Mouse (Mus musculus) frontal cortex, postnatal 10 days (tissue): ENCODE results near the gene Elk4.

Experiments used
- DNase-seq, 2 experiments: peaks; one replicate each; pipeline ENCODE4 v3.0.0; 2022; ENCODE audit warnings: low spot score in 2 of 2, mixed read lengths in 1 of 2

Gene Elk4

DNA sequence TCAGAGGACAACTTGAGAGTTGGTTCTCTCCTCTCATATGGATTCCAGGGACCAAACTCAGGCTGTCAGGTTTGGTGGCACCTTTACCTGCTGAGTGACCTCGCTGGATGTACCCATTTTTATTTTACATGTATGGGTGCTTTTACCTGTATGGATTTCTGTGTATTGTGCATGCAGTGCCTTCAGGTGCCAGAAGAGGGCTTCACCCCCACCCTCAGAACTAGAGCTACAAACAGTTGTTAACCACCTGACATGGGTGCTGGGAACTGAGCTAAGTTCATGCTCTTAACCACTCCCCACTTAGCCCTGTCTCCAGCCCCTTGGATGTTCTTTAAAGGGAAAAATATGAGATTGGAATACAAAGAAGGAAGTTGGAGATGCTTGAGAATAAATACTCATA, 7.4 kb downstream of the Elk4 start:
- DNase-seq = no peak

DNA sequence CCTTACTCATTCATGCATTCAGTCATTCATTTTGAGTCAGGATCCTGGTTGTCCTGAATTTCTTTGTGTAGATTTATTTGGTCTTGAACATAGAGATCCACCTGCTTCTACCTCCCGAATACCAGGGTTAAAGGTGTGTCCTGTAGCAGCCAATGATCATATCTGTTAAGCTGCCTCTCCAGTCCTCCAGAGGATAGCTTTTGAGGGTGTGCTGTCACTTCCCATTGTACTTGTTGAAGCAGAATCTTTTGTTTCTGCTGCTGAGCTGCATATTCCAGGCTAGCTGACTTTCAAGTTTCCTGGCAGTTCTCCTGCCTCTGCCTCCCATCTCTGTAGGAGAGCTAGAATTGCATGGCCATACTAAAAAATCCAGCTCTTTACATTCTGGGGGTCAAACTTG, 9.3 kb downstream of the Elk4 start:
- no peak for DNase-seq

DNA sequence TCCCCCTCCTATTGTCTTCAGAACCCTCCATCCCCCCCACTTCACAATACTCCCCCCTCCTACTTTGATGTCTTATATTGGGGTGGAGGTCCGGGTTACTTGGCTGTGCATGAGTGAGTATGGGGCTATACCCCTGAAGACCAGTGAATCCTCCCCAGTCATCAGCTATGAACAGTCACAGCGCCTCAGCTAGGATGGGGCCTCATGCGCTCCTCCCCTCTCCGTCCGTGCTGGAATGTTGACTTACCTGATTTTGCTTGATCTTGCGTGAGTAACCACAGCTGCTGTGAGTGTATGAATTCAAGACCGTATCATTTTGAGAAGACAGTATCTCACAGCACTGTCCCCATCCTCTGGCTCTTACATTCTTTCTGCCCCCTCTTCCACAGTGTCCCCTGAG, 12.5 kb downstream of the Elk4 start:
- no peak for DNase-seq

DNA sequence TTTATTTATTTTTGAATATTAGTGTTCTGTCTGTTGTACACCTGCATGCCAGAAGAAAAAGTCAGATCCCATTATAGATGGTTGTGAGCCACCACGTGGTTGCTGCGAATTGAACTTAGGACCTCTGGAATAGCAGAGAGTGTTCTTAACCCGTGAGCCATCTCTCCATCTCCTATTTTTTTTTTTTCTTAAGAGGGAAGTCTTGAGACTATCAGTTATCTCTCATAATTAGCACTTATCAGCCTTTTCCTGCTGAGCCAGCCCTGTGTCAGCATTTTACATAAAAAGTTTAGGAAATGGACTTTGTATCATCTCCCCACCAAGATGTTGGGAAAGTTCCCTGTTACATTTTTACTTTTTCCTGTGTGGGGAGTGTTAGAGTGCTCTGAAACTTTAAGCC, 14.7 kb downstream of the Elk4 start:
- DNase-seq = no peak

DNA sequence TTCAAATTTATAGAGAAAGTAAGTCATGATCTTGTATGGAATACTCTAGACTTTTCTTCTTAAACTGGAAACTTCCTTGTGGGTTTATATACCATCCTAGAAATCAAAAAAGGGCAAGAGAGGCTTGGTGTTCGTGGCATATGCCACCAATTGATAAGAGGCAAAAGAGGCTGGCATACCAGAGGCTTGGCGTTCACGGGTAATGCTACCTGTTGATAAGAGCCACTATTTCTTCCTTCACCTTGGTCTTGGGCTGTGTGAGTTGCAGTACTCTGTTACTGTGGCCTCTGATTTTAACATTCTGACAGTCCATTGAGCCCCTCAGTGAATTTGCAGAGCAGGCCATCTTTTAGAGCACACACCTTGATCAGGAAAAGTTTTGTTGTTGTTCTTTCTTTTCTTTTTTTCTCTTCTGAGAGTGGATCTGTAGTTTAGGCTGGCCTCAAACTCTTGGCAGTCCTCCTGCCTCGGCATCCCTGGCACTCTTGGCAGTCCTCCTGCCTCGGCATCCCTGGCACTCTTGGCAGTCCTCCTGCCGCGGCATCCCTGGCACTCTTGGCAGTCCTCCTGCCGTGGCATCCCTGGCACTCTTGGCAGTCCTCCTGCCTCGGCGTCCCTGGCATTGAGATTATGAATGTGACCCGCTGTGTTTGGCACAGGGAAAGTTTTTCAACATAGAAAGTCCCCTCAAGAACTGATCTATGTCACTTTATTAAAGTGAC, 19.7 kb downstream of the Elk4 start:
- DNase-seq = no peak

DNA sequence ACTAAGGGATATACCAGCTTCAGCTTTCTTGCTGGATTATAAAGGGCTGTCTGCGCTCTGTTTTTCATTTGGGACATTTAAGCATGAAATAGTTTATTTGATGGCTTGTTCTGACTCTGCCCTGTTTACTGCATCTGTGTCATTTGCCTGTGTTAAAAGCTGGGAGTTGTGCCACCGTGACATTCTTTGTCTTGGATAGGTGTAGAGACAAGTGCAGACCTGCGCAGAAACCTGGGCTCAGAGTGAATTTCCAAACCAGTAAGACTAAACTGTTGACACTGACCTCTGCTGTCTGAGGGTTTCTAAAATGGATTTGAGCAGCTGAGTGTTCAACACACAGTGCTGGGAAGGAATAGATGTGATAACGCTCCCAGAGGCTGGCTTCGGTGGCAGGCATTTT, 20.6 kb downstream of the Elk4 start:
- DNase-seq = no peak

DNA sequence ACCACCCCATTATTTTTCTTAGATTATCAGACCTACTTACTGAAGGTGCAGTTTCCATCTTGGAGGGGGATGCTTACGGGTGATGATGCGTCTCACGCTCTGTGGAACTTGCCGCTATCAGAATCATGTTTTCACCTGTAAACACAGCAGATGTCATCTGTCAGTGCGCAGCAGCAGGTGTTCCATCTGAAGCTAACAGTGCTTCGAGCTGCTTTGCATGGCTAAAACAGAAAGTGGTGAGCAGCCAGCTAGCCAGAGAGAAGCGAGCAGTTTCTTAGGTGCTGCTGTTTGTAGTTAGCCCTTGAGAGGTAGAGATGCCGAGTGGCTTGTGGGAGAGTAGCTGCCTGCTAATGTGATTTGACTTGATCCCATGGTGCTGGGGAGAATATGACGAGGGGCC, 21.0 kb downstream of the Elk4 start:
- DNase-seq = no peak

DNA sequence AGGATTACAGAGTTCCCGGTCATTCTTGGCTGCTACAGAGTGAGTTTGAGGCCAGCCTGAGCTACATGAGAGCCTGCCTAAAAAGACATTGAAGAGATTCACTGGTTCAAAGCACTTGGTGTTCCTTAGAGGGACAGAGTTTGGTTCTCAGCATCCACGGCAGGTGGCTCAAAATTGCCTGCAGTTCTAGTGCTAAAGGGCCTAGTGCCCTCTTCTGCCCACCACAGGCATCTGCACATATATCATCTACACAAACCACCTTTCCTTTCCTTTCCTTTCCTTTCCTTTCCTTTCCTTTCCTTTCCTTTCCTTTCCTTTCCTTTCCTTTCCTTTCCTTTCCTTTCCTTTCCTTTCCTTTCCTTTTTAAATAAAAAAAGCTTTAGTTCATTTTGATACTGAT, 23.2 kb downstream of the Elk4 start:
- DNase-seq = no peak

DNA sequence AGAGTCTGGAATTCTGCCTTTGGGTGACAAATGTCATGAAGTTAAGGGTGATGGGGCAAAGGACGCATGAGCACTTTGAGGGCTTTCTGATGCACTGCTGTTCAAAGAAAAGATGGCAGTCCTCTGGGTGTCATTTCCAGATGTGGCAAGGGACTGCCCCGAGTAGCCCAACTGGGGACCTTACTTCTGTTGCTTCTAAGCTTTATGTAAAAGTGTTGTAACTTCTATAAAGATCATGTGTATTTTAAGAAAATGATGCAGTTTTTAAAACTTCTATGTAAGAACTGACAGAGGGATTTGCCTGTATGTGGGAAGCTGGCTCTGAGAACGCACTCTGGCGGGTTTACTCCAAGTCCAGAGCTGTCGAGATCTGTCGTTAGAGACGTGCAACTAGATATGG, 24.8 kb downstream of the Elk4 start:
- DNase-seq = no peak

DNA sequence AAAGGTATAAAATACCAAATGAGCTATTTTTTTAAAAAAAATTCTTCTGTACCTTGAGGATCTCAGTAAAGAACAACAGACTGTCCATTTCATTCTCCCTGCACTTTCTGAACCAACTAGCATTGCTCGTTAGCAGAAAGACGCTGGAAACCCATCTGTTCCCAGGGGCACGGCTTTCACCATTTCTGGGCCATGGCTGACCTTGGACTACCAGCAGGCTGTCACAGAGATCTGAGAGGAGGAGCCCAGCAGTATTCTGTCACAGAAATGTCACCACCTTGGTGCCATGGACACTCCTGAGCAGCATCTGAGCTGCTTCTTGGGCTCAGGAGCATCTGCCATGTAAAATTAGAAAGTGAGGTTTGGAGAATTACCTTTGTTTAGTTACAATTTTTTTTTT, 30.3 kb downstream of the Elk4 start:
- DNase-seq = no peak

DNA sequence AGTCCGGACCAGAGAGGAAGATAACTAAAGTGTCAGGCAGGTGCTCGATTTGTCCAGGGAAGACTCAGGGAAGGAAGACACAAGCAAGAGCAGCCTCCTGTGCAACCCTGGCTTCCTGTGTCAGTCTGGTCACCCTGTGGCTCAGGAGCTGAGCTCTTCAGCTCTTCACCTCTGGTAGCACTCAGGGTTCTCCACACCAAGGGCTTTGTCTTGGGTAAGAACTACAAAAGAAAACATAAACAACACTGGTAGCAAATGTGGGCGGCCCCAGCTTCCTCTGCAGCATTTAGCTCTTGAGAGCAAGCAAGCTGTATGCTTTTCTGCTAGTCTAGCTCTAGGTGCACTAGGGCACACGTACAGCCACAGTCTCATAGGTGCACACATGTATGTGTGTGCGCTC, 31.3 kb downstream of the Elk4 start:
- DNase-seq = no peak

DNA sequence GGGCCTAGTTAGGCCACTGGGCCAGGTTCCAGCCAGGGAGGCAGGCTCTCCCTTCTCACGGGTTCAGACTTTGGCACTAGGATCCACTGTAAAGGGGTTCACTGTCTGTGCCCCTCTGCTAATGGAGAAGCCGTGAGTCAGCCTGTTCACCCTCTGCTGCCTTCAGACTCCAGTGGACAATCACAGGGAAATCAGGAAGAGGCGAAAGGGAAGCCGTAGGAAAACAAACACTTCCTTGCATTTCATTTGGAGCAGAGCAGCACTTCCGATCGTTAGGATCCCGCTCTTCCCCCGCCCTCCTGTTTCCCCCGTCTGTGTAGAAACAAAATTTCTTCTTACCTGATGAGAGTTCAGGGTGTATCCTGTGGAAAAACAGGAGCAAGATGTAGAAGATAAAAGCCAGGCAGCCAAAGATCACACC, 32.8 kb downstream of the Elk4 start:
- no peak for DNase-seq

DNA sequence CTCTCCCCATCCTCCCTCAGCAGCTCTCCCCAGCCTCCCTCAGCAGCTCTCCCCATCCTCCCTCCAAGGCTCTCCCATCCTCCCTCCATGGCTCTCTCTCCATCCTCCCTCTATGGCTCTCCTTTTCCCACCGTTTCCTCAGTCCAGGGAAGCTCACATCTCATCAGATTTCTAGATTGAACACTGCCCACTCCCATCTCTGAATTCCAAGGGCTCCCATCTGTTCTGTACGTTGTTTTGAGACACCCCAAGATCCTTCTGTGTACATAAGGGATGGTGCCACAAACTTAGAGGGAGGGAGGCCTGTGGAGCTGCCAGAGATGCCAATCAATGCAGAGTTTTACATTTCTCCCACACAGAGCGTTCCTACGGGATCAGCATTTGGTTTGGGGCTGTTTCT, 36.4 kb downstream of the Elk4 start:
- peak in 1 of 2 experiments; percentile 32 for DNase-seq

DNA sequence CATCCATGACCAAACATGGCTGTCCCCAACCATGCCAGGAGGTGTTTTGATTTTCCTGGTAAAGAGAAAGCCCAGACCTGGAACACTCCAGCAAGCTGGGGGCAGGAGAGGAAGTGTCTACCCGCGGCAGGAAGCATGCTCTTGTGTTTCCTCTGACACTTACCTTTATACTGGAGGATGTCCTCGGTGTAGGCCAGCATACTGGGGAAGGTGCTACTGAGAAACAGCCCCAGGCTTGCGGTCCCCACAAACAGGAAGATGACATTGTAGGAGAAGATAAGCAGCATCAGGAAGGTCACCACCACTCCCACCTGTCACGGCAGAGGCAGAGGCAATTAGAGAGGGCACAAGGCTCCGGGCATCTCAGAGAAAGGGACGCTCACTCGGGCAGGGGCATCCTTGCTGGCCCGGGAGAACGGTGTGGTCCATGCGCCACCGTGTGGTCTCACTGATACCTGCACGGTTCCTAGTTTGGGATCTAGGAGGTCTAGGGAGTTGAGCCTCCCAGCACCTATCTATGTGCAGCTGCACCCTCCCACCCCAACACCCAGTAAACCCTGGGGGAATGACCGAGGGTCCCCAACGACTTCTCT, 38.8 kb downstream of the Elk4 start:
- DNase-seq = peak in 1 of 2 experiments; percentile 62

DNA sequence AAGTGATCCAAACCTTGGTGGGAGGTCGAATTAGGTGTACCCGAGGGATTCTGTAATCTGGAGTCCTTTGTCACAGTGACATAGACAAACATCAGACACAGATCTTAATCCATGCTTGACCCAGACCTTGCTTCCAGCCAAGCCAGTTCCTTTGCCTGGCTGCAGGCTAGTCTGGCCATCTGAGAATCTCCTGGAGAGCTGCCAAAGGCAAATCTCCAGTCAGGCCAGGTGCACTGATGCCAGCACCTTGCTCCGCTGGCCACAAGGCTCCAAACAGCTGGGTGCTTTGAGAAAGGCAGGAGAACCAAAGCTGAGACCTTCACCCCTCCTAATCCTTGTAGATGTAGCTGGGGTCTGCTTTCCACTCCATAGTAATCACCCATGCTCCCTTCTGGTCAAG, 44.3 kb downstream of the Elk4 start:
- no peak for DNase-seq

DNA sequence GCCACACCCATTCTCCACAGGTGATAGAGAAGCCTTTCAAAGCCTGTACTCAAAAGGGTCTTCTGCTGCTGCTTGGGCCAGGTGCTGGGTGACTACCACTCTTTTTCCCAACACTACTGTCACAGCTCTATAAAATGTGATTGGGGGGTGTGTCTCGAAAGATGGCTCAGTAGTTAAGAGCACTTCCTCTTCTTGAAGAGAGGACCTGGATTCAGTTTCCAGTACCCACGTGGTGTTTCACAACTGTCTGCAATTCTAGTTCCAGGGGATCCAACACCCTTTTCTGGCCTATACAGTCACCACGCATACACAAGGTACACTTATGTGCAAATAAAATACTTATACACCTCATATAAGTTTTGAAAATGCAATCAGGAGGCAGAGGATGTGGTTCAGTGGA, 47.0 kb downstream of the Elk4 start:
- DNase-seq = no peak

DNA sequence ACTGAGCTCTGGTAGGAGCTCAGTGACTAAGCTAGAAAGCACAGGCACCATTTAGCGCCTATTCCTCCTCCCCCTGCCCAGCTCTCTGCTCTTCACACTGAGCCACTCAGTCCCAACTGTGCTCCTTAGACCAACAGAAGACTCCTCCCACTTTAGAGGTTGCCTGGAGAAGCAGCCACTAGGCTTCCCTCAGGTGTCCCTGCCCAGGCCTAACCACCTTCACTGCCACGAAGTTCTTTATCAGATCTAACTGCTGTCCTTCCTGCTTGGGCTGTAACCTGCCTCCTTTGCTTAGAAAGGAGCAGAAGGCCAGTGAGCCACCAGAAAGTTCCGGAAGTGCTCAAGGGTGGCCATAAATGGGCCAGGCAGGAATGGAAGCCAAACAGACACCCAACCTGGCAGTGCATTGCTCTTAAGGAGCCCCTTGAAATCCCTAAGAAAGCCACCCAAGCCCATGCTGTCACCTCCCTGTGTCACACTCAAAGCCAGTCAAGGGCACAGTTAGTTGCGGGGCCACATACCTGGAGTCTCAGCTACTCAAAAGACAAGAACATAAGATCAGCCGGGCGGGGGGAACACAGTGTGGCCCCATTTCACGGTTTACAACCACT, 47.8 kb downstream of the Elk4 start:
- DNase-seq = no peak

DNA sequence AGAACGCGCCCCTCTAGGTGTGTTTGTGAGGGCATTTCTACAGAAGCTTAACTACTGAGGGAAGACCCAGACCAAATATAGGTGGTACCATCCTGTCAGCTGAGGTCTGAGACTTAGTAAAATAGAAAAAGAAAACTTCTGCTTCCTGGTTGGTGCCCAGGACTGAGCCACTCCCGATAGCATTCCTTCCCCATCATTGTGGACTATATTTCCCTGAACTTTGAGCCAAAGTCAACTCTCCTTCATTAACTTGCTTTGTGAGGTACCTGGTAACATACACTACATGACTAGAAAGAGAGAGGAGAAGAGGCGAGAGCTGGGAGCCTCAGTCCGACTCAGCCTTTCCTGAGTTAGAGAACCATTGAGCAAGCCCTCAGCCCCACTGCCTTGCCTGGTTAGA, 51.2 kb downstream of the Elk4 start:
- no peak for DNase-seq

DNA sequence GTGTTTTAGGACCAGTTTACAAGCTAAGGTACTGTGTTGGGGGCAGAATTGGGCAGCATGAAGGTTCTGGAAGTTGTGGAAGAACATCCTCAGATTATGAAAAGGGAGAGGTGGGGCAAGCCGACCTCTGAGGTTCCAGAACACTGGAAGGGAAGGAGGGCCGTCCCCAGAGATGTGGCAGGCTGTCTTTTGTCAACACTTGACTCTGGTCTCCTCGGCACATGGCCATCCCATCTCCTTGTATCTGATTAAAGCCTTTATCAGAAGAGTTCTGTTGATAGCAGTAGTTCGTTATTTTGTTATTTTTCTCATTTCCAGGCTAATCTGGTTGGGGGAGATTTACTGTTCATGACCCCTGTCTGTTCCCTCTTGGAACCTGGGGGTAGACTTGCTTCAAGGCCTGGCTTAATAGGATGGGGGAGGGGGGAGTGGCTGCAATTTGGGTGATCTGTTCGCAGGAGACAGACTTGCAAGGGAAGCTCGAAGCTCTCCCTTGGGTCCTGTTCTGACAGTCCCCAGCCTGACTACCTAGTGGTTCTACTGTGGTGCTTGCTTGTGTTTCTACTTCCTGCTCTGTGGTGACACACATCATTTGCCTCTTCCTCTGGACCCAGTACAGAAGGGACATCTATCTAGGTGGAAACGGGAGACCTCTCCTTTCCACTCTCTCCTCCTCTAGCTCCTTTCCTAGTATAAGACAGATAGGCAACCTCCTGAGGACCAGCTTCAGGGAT, 52.8 kb downstream of the Elk4 start:
- DNase-seq = no peak

DNA sequence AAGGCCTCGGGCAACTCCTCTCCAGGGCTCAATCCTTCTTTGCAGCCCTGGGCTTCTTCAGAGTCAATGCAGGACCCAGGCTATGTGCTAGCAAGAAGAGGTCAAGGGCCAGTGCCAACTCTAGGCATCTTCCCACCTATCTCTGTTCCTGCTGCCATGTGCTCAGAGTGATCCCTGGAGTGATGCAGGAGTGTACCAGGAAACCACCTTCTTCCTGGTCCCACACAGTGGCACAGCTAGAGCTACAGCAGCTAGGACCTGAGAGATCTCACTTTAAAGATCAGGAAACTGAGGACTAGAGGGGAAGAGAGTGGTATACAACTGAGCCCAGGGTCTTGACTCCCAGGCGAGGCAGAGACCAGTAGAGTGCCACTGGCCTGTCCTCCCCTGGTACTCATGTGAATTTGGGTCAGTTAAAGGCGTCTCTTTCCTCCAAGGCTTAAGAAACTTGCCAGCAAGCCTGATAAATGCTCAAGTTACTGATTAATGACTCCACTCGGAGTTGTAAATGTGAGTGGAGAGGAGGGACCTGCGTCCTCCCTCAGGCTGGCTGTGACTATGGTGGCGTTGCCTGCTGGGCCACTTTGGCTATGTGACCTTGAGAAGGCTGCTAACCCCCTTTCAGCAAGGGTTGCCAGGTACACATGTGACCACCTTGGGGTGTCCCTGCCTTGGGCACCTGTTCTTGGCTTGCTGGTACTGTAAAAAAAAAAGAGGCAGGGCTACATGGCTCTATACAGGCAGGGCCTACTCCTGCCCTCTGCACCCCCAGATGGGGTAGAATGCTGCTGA, 54.5 kb downstream of the Elk4 start:
- no peak for DNase-seq

DNA sequence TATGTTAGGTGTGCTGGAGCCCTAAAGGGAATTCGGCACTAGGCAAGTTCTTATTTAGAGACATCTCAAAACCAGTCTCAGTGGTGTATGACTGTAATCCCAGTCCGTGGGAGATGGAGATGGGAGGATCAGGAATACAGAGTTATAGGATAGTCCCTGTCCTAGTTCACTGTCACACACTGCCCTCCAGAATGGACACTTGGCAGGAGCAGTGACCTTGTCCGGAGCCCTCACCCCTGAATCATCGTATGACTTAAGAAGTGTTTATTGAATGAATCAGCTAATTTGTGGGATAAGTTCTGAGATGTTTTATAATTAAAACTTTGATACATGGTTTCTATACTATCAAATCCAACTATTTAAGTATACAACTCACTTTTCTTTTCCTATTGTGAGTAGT, 55.7 kb downstream of the Elk4 start:
- DNase-seq = no peak

DNA sequence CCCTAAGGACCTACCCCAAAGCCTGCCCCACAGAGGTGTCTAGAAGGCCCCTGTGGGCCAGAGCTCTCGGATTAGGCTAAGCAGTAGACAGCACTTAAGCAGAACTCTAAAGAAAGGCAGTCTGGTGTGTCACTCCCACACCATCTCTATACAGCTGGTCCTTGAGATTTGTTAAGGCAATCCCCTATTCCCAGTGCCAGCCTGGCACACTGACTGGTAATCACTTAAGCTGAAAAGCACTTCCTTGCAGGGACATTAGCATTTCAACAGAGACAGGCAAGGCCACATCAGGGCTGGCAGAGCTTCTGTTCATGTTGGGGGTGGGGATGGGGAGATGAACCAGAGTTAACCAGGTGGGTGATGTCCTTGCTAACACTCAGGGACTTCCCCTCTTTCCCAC, 57.6 kb downstream of the Elk4 start:
- peak in 1 of 2 experiments; percentile 42 for DNase-seq
